Mouse (Mus musculus): ENCODE results near the gene Psme2. TPM values are rescaled to one million over a fixed set of nuclear protein-coding genes. Genes with fewer than 3 reads are reported as not detected.

The Psme2 gene
- polyA plus RNA-seq, 1 experiment from 2014 or later: 237 TPM

GRCm38 (mm10) chr14:55544334-55544733 lies 46.6 kb downstream of the Psme2 start:
- no peak for ATAC-seq (replicated peaks; ENCODE audit: insufficient number of reproducible peaks, low FRiP score, low TSS enrichment, low read depth)
- Histone ChIP-seq H3K9me3 (replicated peaks; ENCODE audit: control insufficient read depth, low read length) (no peaks in the 10 kb centered on the region), H3K27me3 (ENCODE audit: control insufficient read depth, insufficient read depth, low read length) (no peaks in the 10 kb centered on the region), H3K36me3 (replicated peaks; ENCODE audit: control insufficient read depth, insufficient read depth, low read depth, low read length) (no peaks in the 10 kb centered on the region; the same call in none of the 2 replicates), H3K9ac (replicated peaks; ENCODE audit: low read length) (no peak overlapping the region), H3K27ac (replicated peaks; ENCODE audit: low read depth, low read length) (no peak overlapping the region), H3K4me2 (ENCODE audit: low read depth, low read length) (no peak overlapping the region), H3K4me1 (ENCODE audit: control insufficient read depth, insufficient read depth, low read length) (no peaks in the 10 kb centered on the region), H3K4me3 (ENCODE audit: low read depth, low read length) (no peak overlapping the region)
- DNase-seq (ENCODE audit: low spot score): no peak
- WGBS: 87% methylated on average over 9 of the region's 9 CpGs

- H3K36me3 ChIP-seq (replicated peaks; ENCODE audit: control insufficient read depth, insufficient read depth, low read depth, low read length): no peaks in the 10 kb centered on the region; the same call in 1 of the 2 replicates
- WGBS: 95% methylated on average over 12 of the region's 12 CpGs
- H3K4me2 ChIP-seq (ENCODE audit: low read depth, low read length): no peak overlapping the region
- H3K4me3 ChIP-seq (ENCODE audit: low read depth, low read length): no peak overlapping the region
- H3K27ac ChIP-seq (replicated peaks; ENCODE audit: low read depth, low read length): no peak overlapping the region
- no peak for ATAC-seq (replicated peaks; ENCODE audit: insufficient number of reproducible peaks, low FRiP score, low TSS enrichment, low read depth)
- no peaks in the 10 kb centered on the region for H3K27me3 ChIP-seq (ENCODE audit: control insufficient read depth, insufficient read depth, low read length)
- H3K4me1 ChIP-seq (ENCODE audit: control insufficient read depth, insufficient read depth, low read length): no peaks in the 10 kb centered on the region
- no peaks in the 10 kb centered on the region for H3K9me3 ChIP-seq (replicated peaks; ENCODE audit: control insufficient read depth, low read length)
- no peak overlapping the region for H3K9ac ChIP-seq (replicated peaks; ENCODE audit: low read length)
- DNase-seq (ENCODE audit: low spot score): no peak
These were observed 48.6 kb downstream of the Psme2 start for GRCm38 (mm10) chr14:55542268-55542667.

- ATAC-seq (replicated peaks; ENCODE audit: insufficient number of reproducible peaks, low FRiP score, low TSS enrichment, low read depth) (no peak), DNase-seq (ENCODE audit: low spot score) (peak; percentile 67)
- peak overlapping the region; percentile 77 for H3K9ac ChIP-seq (replicated peaks; ENCODE audit: low read length)
- no peaks in the 10 kb centered on the region for H3K27me3 ChIP-seq (ENCODE audit: control insufficient read depth, insufficient read depth, low read length)
- H3K4me1 ChIP-seq (ENCODE audit: control insufficient read depth, insufficient read depth, low read length): no peaks in the 10 kb centered on the region
- 8% methylated on average over 10 of the region's 10 CpGs for WGBS
- H3K4me3 ChIP-seq (ENCODE audit: low read depth, low read length): peak overlapping the region; percentile 62
- H3K27ac ChIP-seq (replicated peaks; ENCODE audit: low read depth, low read length): peak overlapping the region; percentile 76
- no peaks in the 10 kb centered on the region; the same call in 1 of the 2 replicates for H3K36me3 ChIP-seq (replicated peaks; ENCODE audit: control insufficient read depth, insufficient read depth, low read depth, low read length)
- H3K9me3 ChIP-seq (replicated peaks; ENCODE audit: control insufficient read depth, low read length): no peaks in the 10 kb centered on the region
- H3K4me2 ChIP-seq (ENCODE audit: low read depth, low read length): peak overlapping the region; percentile 86
These were observed 50.1 kb downstream of the Psme2 start for GRCm38 (mm10) chr14:55540787-55541321.

GRCm38 (mm10) chr14:55540067-55540786 lies 50.7 kb downstream of the Psme2 start, which contains the start of gene Pck2:
Pck2 (plus strand) TSS chr14:55540266.
- H3K27me3 ChIP-seq (ENCODE audit: control insufficient read depth, insufficient read depth, low read length): no peaks in the 10 kb centered on the region
- DNase-seq (ENCODE audit: low spot score): peak; percentile 87
- H3K4me2 ChIP-seq (ENCODE audit: low read depth, low read length): peak within 1 kb of the TSS; percentile 86
- H3K27ac ChIP-seq (replicated peaks; ENCODE audit: low read depth, low read length): peak within 1 kb of the TSS; percentile 76
- peak within 1 kb of the TSS; percentile 62 for H3K4me3 ChIP-seq (ENCODE audit: low read depth, low read length)
- H3K9me3 ChIP-seq (replicated peaks; ENCODE audit: control insufficient read depth, low read length): no peaks in the 10 kb centered on the region
- WGBS: under 1% methylated on average over 32 of the region's 32 CpGs
- no peaks in the 10 kb centered on the region; the same call in 1 of the 2 replicates for H3K36me3 ChIP-seq (replicated peaks; ENCODE audit: control insufficient read depth, insufficient read depth, low read depth, low read length)
- peak within 1 kb of the TSS; percentile 77 for H3K9ac ChIP-seq (replicated peaks; ENCODE audit: low read length)
- no peaks in the 10 kb centered on the region for H3K4me1 ChIP-seq (ENCODE audit: control insufficient read depth, insufficient read depth, low read length)
- ATAC-seq (replicated peaks; ENCODE audit: insufficient number of reproducible peaks, low FRiP score, low TSS enrichment, low read depth): peak; percentile 89

Other genes with a start within 250 kb of the Psme2 start
- 49.5 and 58.3 TPM in 2 replicates for gene Dhrs4, start 112.4 kb downstream of the Psme2 start, polyA plus RNA-seq (2014; fragmentation: Nextera tagmentation; extraction: Ambion mirVana)
- gene Carmil3, start 100.5 kb downstream of the Psme2 start, polyA plus RNA-seq (2014; fragmentation: Nextera tagmentation; extraction: Ambion mirVana): 4.9 TPM in 2 replicates
- gene Cpne6, start 80.7 kb downstream of the Psme2 start, polyA plus RNA-seq (2014; fragmentation: Nextera tagmentation; extraction: Ambion mirVana): 0.24 and 0.29 TPM in 2 replicates
- gene Nrl, start 66.1 kb downstream of the Psme2 start, polyA plus RNA-seq (2014; fragmentation: Nextera tagmentation; extraction: Ambion mirVana): not detected in 2 replicates
- 12.7 and 14.6 TPM in 2 replicates for gene Pck2, start 50.8 kb downstream of the Psme2 start, polyA plus RNA-seq (2014; fragmentation: Nextera tagmentation; extraction: Ambion mirVana)
- 69.7 and 76.6 TPM in 2 replicates for gene Dcaf11, start 31.1 kb downstream of the Psme2 start, polyA plus RNA-seq (2014; fragmentation: Nextera tagmentation; extraction: Ambion mirVana)
- not detected in 2 replicates for gene A730061H03Rik, start 30.7 kb downstream of the Psme2 start, polyA plus RNA-seq (2014; fragmentation: Nextera tagmentation; extraction: Ambion mirVana)
- 3.6 and 5.9 TPM in 2 replicates for gene Fitm1, start 15.5 kb downstream of the Psme2 start, polyA plus RNA-seq (2014; fragmentation: Nextera tagmentation; extraction: Ambion mirVana)
- 136 and 139 TPM in 2 replicates for gene Psme1, start 13.0 kb downstream of the Psme2 start, polyA plus RNA-seq (2014; fragmentation: Nextera tagmentation; extraction: Ambion mirVana)
- gene Emc9, start 5.8 kb downstream of the Psme2 start, polyA plus RNA-seq (2014; fragmentation: Nextera tagmentation; extraction: Ambion mirVana): 3.8 and 5.3 TPM in 2 replicates
- 9.7 and 11.8 TPM in 2 replicates for gene Rnf31, start 595 bp upstream of the Psme2 start, polyA plus RNA-seq (2014; fragmentation: Nextera tagmentation; extraction: Ambion mirVana)
- 4.9 and 5.2 TPM in 2 replicates for gene Irf9, start 12.5 kb upstream of the Psme2 start, polyA plus RNA-seq (2014; fragmentation: Nextera tagmentation; extraction: Ambion mirVana)
- 3.8 and 4.2 TPM in 2 replicates for gene Rec8, start 26.9 kb upstream of the Psme2 start, polyA plus RNA-seq (2014; fragmentation: Nextera tagmentation; extraction: Ambion mirVana)
- gene Ipo4, start 44.8 kb upstream of the Psme2 start, polyA plus RNA-seq (2014; fragmentation: Nextera tagmentation; extraction: Ambion mirVana): 85.0 and 86.9 TPM in 2 replicates
- gene Gm49378, start 46.8 kb upstream of the Psme2 start, polyA plus RNA-seq (2014; fragmentation: Nextera tagmentation; extraction: Ambion mirVana): 2.6 and 3.5 TPM in 2 replicates
- gene Tm9sf1, start 52.7 kb upstream of the Psme2 start, polyA plus RNA-seq (2014; fragmentation: Nextera tagmentation; extraction: Ambion mirVana): 68.4 and 70.2 TPM in 2 replicates
- gene Tssk4, start 59.1 kb upstream of the Psme2 start, polyA plus RNA-seq (2014; fragmentation: Nextera tagmentation; extraction: Ambion mirVana): 0.38 and 0.84 TPM in 2 replicates
- gene Mdp1, start 69.4 kb upstream of the Psme2 start, polyA plus RNA-seq (2014; fragmentation: Nextera tagmentation; extraction: Ambion mirVana): 62.5 and 63.6 TPM in 2 replicates
- gene Gmpr2, start 80.8 kb upstream of the Psme2 start, polyA plus RNA-seq (2014; fragmentation: Nextera tagmentation; extraction: Ambion mirVana): 60.7 and 67.7 TPM in 2 replicates
- gene Nedd8, start 81.0 kb upstream of the Psme2 start, polyA plus RNA-seq (2014; fragmentation: Nextera tagmentation; extraction: Ambion mirVana): 622 and 636 TPM in 2 replicates
- gene Tinf2, start 90.7 kb upstream of the Psme2 start, polyA plus RNA-seq (2014; fragmentation: Nextera tagmentation; extraction: Ambion mirVana): 61.3 and 67.7 TPM in 2 replicates
- gene Tgm1, start 122.8 kb upstream of the Psme2 start, polyA plus RNA-seq (2014; fragmentation: Nextera tagmentation; extraction: Ambion mirVana): 1.1 and 1.5 TPM in 2 replicates
- gene Rabggta, start 131.2 kb upstream of the Psme2 start, polyA plus RNA-seq (2014; fragmentation: Nextera tagmentation; extraction: Ambion mirVana): 19.9 and 21.5 TPM in 2 replicates
- 75.9 and 84.8 TPM in 2 replicates for gene Dhrs1, start 154.6 kb upstream of the Psme2 start, polyA plus RNA-seq (2014; fragmentation: Nextera tagmentation; extraction: Ambion mirVana)
- 53.8 and 59.4 TPM in 2 replicates for gene Nop9, start 154.6 kb upstream of the Psme2 start, polyA plus RNA-seq (2014; fragmentation: Nextera tagmentation; extraction: Ambion mirVana)
- 0.18 and 0.35 TPM in 2 replicates for gene Cideb, start 167.3 kb upstream of the Psme2 start, polyA plus RNA-seq (2014; fragmentation: Nextera tagmentation; extraction: Ambion mirVana)
- 0.31 and 0.34 TPM in 2 replicates for gene Ltb4r2, start 170.3 kb upstream of the Psme2 start, polyA plus RNA-seq (2014; fragmentation: Nextera tagmentation; extraction: Ambion mirVana)
- gene Ltb4r1, start 174.8 kb upstream of the Psme2 start, polyA plus RNA-seq (2014; fragmentation: Nextera tagmentation; extraction: Ambion mirVana): not detected in 2 replicates
- 10.6 and 13.0 TPM in 2 replicates for gene Adcy4, start 193.0 kb upstream of the Psme2 start, polyA plus RNA-seq (2014; fragmentation: Nextera tagmentation; extraction: Ambion mirVana)
- gene Ripk3, start 197.8 kb upstream of the Psme2 start, polyA plus RNA-seq (2014; fragmentation: Nextera tagmentation; extraction: Ambion mirVana): 33.7 and 38.8 TPM in 2 replicates
- gene Nfatc4, start 232.0 kb upstream of the Psme2 start, polyA plus RNA-seq (2014; fragmentation: Nextera tagmentation; extraction: Ambion mirVana): 53.7 and 61.6 TPM in 2 replicates

Data from embryonic facial prominence, embryonic 11.5 days (tissue).